Mouse (Mus musculus): Measurements from ENCODE around the gene Ankrd11.

DNA sequence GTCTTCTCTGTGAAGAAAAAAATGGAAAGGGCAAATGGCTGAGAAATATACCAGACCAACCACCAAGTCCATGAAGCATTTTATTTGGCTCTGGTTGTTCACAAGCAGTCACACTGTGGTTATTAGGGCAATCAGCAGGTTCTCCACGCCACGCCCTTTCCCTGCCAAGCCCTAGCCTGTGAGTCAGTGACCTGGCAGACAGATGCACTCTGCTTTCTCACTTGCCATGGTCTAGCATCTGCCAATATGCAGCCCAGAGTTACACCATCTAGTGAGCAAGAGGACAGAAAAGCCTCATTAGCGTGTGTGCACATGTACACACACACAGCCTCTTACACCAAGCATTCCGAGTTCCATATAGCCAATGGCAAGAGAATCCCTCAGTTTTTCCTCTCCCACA lies 136.7 kb downstream of the Ankrd11 start:
- TF ChIP-seq CTCF (IDR thresholded peaks at IDR 0.05) (no peak), EP300 (IDR thresholded peaks at IDR 0.05) (no peak)
